Mouse (Mus musculus) ES-E14 (cell line): ENCODE measurements around the gene Mdfi. TPM values are rescaled to one million over a fixed set of nuclear protein-coding genes. Genes with fewer than 3 reads are reported as not detected.

Experiments
- DNase-seq: peaks from one replicate; pipeline ENCODE4 v3.0.0-alpha.2; 2013; ENCODE audit warnings: low read depth, low spot score
- H3K27ac ChIP-seq: 2 replicates; pipeline ENCODE4 v1.5.1; 2012; ENCODE audit warnings: low read depth, mild to moderate bottlenecking, low read length, moderate library complexity, mixed read lengths; ENCODE audit not compliant: poor library complexity, insufficient read depth, severe bottlenecking
- H3K36me3 ChIP-seq: 2 replicates; pipeline ENCODE4 v1.6.1; 2012; ENCODE audit warnings: mild to moderate bottlenecking, low read length, moderate library complexity, mixed read lengths; ENCODE audit not compliant: control insufficient read depth, poor library complexity, insufficient read depth, severe bottlenecking
- H3K4me1 ChIP-seq, 2 experiments: fragments of 150-350 bp in 1 of 2; sonication (generic) in 1 of 2; 2 replicates each; pipeline ENCODE4 v1.6.1; 2012; ENCODE audit warnings: low read length in 2 of 2, mild to moderate bottlenecking in 1 of 2, mixed read lengths in 1 of 2; ENCODE audit not compliant: control insufficient read depth in 2 of 2, insufficient read depth in 2 of 2, poor library complexity in 1 of 2
- H3K4me3 ChIP-seq, 2 experiments: fragments of 150-350 bp in 1 of 2; sonication (generic) in 1 of 2; 2 replicates each; pipeline ENCODE4 v1.5.1; 2012; ENCODE audit warnings: low read length in 2 of 2, low read depth in 1 of 2, mild to moderate bottlenecking in 1 of 2, mixed read lengths in 1 of 2; ENCODE audit not compliant: insufficient read depth in 1 of 2, poor library complexity in 1 of 2, severe bottlenecking in 1 of 2
- H3K9ac ChIP-seq: 2 replicates; pipeline ENCODE4 v1.6.1; 2012; ENCODE audit warnings: low read depth, mild to moderate bottlenecking, low read length, mixed read lengths; ENCODE audit not compliant: poor library complexity, insufficient read depth, severe bottlenecking
- H3K9me3 ChIP-seq: fragments of 150-350 bp; sonication (generic); 2 replicates; pipeline ENCODE4 v1.6.1; 2012; ENCODE audit warnings: low read depth, mild to moderate bottlenecking, low read length; ENCODE audit not compliant: control insufficient read depth, insufficient read depth
- CHD2 ChIP-seq: IDR thresholded peaks from 2 replicates; pipeline ENCODE4 v1.6.1; 2014; ENCODE audit warnings: mild to moderate bottlenecking, low read depth, low read length, inconsistent platforms
- HCFC1 ChIP-seq: IDR thresholded peaks from 2 replicates; pipeline ENCODE4 v1.6.1; 2012; ENCODE audit warnings: low read length, inconsistent platforms, borderline replicate concordance; ENCODE audit not compliant: insufficient read depth
- MAFK ChIP-seq: IDR thresholded peaks from 2 replicates; pipeline ENCODE4 v1.6.1; 2014; ENCODE audit warnings: mild to moderate bottlenecking, low read depth, low read length, inconsistent platforms; ENCODE audit not compliant: insufficient read depth
- ZC3H11A ChIP-seq: IDR thresholded peaks from 2 replicates; pipeline ENCODE4 v1.6.1; 2012; ENCODE audit warnings: low read depth, mild to moderate bottlenecking, inconsistent platforms, low read length, borderline replicate concordance
- ZNF384 ChIP-seq: IDR thresholded peaks from 2 replicates; pipeline ENCODE4 v1.6.1; 2012; ENCODE audit warnings: low read depth, low read length, inconsistent platforms
- in situ Hi-C, 2 experiments: fragments of 600-800 bp; cut with MboI; formaldehyde crosslinking; loops; one replicate each; pipeline ENCODE4 v1.15.1; 2025; ENCODE audit warnings: low sequenced_read_pairs in 2 of 2, inconsistent platforms in 1 of 2; ENCODE audit not compliant: unreplicated experiment in 2 of 2
- total RNA-seq: library from RNA; depleted of rRNA; stranded (reverse); fragments of 300-350 nt; gene quantifications from 2 replicates; pipeline ENCODE4 v1.2.3, GENCODE M21; 2012; rRNA removed

The Mdfi gene
- total RNA-seq, 1 experiment, result 15.6 TPM

DNA sequence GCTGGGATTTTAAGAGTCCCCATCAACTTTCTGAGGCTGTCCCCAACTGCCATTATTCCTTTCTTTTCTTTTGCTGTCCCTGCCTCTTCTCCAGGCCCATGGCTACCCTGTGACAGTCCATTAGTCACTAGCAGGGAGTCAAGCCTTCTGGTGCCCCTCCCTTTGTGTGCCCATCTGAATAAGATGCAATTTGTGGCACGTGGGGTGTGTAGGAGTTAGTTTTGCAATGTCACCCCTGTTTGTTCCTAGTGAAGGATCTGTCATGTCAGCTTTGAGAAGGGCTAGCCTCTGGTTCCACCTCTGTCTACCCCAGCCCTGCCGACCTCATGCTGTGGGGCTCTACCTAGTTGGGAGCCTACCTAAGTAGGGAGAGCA lies 67.4 kb downstream of the Mdfi start:
- TF ChIP-seq ZC3H11A (no peak), MAFK (no peak), CHD2 (no peak), HCFC1 (no peak), ZNF384 (no peak)
- Histone ChIP-seq H3K4me1 (peaks cover 0 to 16% of the 10 kb centered on the region in 2 experiments; a peak in 2 of 4 replicates), H3K27ac (no peak overlapping the region), H3K36me3 (no peaks in the 10 kb centered on the region), H3K4me3 (no peak overlapping the region), H3K9me3 (no peaks in the 10 kb centered on the region), H3K9ac (no peak overlapping the region)
- in situ Hi-C loops, result no loop called here
- DNase-seq, result no peak

DNA sequence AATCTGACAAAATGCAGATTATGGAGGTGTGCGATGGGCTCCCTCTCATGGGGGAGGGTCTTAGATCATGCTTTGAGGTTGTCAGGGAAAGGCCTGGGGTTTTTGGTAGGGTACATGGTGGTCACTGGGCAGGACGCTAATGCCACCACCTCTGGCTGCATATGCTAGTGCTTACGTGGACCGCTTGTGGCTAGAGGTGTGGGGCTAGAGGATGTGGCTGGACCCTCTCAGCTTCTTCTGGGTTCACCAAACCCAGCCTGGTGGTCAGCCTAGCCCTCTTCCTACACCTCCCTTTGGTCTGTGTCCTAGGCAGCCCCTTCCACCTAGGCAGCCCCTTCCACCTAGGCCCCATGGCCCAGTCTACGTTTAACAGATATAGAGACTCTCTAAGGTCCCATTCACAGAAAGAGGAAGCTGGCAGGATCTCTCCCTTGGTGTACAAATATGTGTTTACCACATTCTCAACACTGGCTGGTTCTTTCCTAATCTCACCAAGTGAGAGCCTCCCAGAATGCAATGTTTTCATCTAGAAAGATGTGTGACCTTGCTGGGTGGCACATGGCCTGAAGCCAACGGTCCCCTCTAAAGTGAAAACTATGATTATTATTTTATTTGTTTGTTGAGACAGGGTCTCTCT lies 68.0 kb downstream of the Mdfi start:
- H3K36me3 ChIP-seq, result no peaks in the 10 kb centered on the region
- DNase-seq, result no peak
- no peak overlapping the region for H3K9ac ChIP-seq
- TF ChIP-seq HCFC1 (no peak), ZC3H11A (no peak), ZNF384 (no peak), CHD2 (no peak), MAFK (no peak)
- H3K27ac ChIP-seq, result no peak overlapping the region
- no peak overlapping the region for H3K4me3 ChIP-seq
- in situ Hi-C loops, result no loop called here
- H3K9me3 ChIP-seq, result no peaks in the 10 kb centered on the region
- H3K4me1 ChIP-seq, result peaks cover 0 to 16% of the 10 kb centered on the region in 2 experiments; a peak in 2 of 4 replicates

DNA sequence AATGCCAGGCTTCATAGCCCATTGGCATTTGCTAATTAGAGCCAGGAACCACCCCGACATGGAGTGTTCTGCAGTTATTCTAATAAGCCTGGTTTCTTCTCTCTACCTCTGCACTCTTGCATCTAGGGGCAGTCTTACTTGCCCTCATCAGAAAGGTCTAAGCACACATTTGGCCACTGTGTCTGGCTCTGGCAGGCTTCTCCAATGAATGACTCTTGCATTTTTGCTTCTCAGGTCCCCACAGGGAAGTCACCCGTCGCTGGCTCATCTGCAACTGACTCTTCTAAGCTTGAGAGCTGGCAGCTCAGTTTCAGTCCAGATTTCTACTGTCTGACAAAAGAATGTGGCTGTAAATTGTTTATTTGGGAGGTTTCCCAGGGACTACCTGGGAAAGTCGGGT lies 68.5 kb downstream of the Mdfi start:
- Histone ChIP-seq H3K9me3 (no peaks in the 10 kb centered on the region), H3K36me3 (no peaks in the 10 kb centered on the region), H3K9ac (no peak overlapping the region), H3K4me1 (peaks cover 0 to 16% of the 10 kb centered on the region in 2 experiments; a peak in 2 of 4 replicates), H3K27ac (no peak overlapping the region), H3K4me3 (no peak overlapping the region)
- no peak for TF ChIP-seq MAFK
- TF ChIP-seq ZNF384, result no peak
- TF ChIP-seq CHD2, result no peak
- no peak for TF ChIP-seq ZC3H11A
- TF ChIP-seq HCFC1, result no peak
- DNase-seq, result no peak
- in situ Hi-C loops, result no loop called here

Other genes with a start within 250 kb of the Mdfi start
- 51.5 and 51.8 TPM in 2 replicates for gene Bysl, start 223.2 kb downstream of the Mdfi start, total RNA-seq
- gene Med20, start 223.1 kb downstream of the Mdfi start, total RNA-seq, result 43.4 and 46.1 TPM in 2 replicates
- 4.9 and 5.4 TPM in 2 replicates for gene Gm20517, start 223.1 kb downstream of the Mdfi start, total RNA-seq
- gene Usp49, start 204.0 kb downstream of the Mdfi start, total RNA-seq, result 10.0 and 15.5 TPM in 2 replicates
- gene Tomm6, start 146.3 kb downstream of the Mdfi start, total RNA-seq, result 54.7 and 55.8 TPM in 2 replicates
- gene Frs3, start 145.7 kb downstream of the Mdfi start, total RNA-seq, result 8.4 and 15.9 TPM in 2 replicates
- gene Gm21981, start 140.2 kb downstream of the Mdfi start, total RNA-seq, result 0.36 and 0.37 TPM in 2 replicates
- 0.71 and 1.7 TPM in 2 replicates for gene Prickle4, start 140.0 kb downstream of the Mdfi start, total RNA-seq
- 1.7 and 3.7 TPM in 2 replicates for gene Pgc, start 107.8 kb downstream of the Mdfi start, total RNA-seq
- gene Tfeb, start 97.7 kb downstream of the Mdfi start, total RNA-seq, result 21.0 and 33.0 TPM in 2 replicates
- gene Foxp4, start 90.0 kb upstream of the Mdfi start, total RNA-seq, result 25.2 and 42.4 TPM in 2 replicates
- gene 1700122O11Rik, start 203.6 kb upstream of the Mdfi start, total RNA-seq, result not detected in 2 replicates